Mouse (Mus musculus) layer of hippocampus, adult 2 months (tissue): ENCODE data around the gene Hoxa4. TPM values are rescaled to one million over a fixed set of nuclear protein-coding genes. Genes with fewer than 3 reads are reported as not detected.

Experiments used
- DNase-seq, 2 experiments: peaks; one replicate each; pipeline ENCODE4 v3.0.0; 2022; ENCODE audit warnings: low spot score in 2 of 2
- H3K27ac ChIP-seq: fragments of 200-600 bp; 2 replicates; pipeline ENCODE4 v1.8.1; 2022
- H3K4me3 ChIP-seq: fragments of 200-600 bp; 2 replicates; pipeline ENCODE4 v1.8.1; 2022; ENCODE audit warnings: mild to moderate bottlenecking
- CTCF ChIP-seq: fragments of 200-600 bp; conservative IDR thresholded peaks from 2 replicates; pipeline ENCODE4 v1.8.1; 2022; ENCODE audit warnings: antibody characterized with exemption, mild to moderate bottlenecking, moderate library complexity
- total RNA-seq, 2 experiments: library from RNA; stranded (reverse); gene quantifications; 2 replicates each; pipeline ENCODE4 v1.2.3; 2021

Hoxa4 gene
- total RNA-seq, 2 experiments from 2014 or later: not detected

GRCm38 (mm10) chr6:52164626-52165440, 26.7 kb downstream of the Hoxa4 start, which contains the start of gene Hoxa2:
Gene Hoxa2 (minus strand): TSS chr6:52164831.
- DNase-seq: no peak
- H3K27ac ChIP-seq: no peak within 1 kb of the TSS
- H3K4me3 ChIP-seq: no peak within 1 kb of the TSS
- TF ChIP-seq CTCF: no peak

GRCm38 (mm10) chr6:52164051-52164625, 27.4 kb downstream of the Hoxa4 start:
- no peak overlapping the region for H3K4me3 ChIP-seq
- no peak overlapping the region for H3K27ac ChIP-seq
- TF ChIP-seq CTCF: no peak
- no peak for DNase-seq

GRCm38 (mm10) chr6:52163366-52164031, 28.1 kb downstream of the Hoxa4 start:
- Histone ChIP-seq H3K4me3 (no peak overlapping the region), H3K27ac (no peak overlapping the region)
- no peak for TF ChIP-seq CTCF
- DNase-seq: no peak

- no peak for TF ChIP-seq CTCF
- Histone ChIP-seq H3K4me3 (no peak overlapping the region), H3K27ac (no peak overlapping the region)
- DNase-seq: no peak
Measured at GRCm38 (mm10) chr6:52162611-52163365, 28.8 kb downstream of the Hoxa4 start.

GRCm38 (mm10) chr6:52162093-52162380, 29.5 kb downstream of the Hoxa4 start:
- no peak for TF ChIP-seq CTCF
- no peak for DNase-seq
- Histone ChIP-seq H3K4me3 (no peak overlapping the region), H3K27ac (no peak overlapping the region)

GRCm38 (mm10) chr6:52161336-52162092, 30.0 kb downstream of the Hoxa4 start:
- no peak for DNase-seq
- H3K4me3 ChIP-seq: no peak overlapping the region
- no peak overlapping the region for H3K27ac ChIP-seq
- TF ChIP-seq CTCF: no peak

- Histone ChIP-seq H3K4me3 (no peak overlapping the region), H3K27ac (no peak overlapping the region)
- no peak for DNase-seq
- no peak for TF ChIP-seq CTCF
Measured at GRCm38 (mm10) chr6:52160511-52161335, 30.8 kb downstream of the Hoxa4 start.

GRCm38 (mm10) chr6:52159979-52160378, 31.6 kb downstream of the Hoxa4 start:
- TF ChIP-seq CTCF: no peak
- H3K27ac ChIP-seq: no peak overlapping the region
- DNase-seq: no peak
- no peak overlapping the region for H3K4me3 ChIP-seq

GRCm38 (mm10) chr6:52159164-52159761, 32.3 kb downstream of the Hoxa4 start:
- TF ChIP-seq CTCF: no peak
- Histone ChIP-seq H3K27ac (no peak overlapping the region), H3K4me3 (no peak overlapping the region)
- no peak for DNase-seq

- no peak for DNase-seq
- peak within 1 kb of the TSS; percentile 43 for H3K4me3 ChIP-seq
- no peak for TF ChIP-seq CTCF
- H3K27ac ChIP-seq: no peak within 1 kb of the TSS
Measured at GRCm38 (mm10) chr6:52158276-52159051, 33.1 kb downstream of the Hoxa4 start, which contains the start of gene Hoxa1. Gene Hoxa1 (minus strand): TSS chr6:52158317.
